Mouse (Mus musculus) NIH3T3 (cell line): ENCODE measurements around the gene Gzf1.
A peak's percentile ranks its signal among the peaks of the same experiment; 100 is the strongest.

Experiments used
- DNase-seq: peaks from one replicate; pipeline ENCODE4 v3.0.0-alpha.2; 2012; ENCODE audit warnings: low read depth

Gene Gzf1

DNA sequence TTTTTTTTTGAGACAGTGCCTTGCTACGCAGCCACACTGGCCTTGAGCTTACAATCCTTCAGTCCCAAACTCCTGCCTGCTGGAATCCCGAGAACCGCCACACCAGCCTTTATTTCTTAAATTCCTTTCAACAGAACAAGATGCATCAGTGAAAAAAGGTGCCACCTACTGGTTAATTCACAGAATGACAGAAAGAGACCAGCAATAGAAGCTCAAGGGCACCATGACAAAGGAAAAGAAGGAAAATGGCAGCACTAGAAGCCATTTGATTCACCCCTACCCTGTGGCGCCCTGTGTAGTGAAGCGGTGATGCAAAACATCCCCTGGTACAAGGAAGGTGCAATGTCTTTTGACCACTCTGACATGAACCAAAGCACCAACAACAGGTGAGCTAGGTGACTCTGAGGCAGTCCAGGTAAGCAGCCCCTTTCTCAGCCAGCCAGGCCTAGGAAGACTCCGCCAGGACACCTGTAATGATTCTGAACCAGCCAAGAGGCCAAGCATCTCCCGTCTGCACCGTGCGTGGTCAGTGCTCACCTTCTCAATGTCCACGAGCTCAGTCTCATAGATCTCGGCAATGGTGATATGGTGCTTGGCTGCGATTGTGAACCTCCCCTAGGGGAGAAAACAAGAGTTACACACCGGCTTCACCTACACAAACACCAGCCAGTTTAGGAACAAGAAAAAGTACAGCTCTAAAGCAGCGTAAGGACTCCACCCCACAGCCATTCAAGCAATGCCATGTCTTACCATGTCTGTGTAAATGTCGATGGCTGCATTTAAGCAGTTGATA is 25.8 kb downstream of the Gzf1 start:
- peak; percentile 68 for DNase-seq

DNA sequence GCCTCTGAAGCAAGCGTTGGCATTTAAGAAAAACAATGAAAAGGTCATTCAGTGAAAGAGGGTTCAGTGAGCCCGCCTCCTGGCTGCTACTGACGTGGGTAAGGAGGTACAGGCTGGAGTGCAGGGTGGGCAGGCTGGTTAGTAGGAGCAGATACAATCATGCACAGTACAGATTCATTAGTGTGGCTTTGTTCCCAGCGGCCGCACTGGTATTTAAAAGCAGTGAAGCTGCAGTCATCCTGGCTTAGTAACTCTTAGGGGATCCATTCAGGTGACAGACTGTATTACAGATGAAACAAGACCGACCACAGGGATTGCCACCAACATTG is 26.3 kb downstream of the Gzf1 start:
- no peak for DNase-seq

DNA sequence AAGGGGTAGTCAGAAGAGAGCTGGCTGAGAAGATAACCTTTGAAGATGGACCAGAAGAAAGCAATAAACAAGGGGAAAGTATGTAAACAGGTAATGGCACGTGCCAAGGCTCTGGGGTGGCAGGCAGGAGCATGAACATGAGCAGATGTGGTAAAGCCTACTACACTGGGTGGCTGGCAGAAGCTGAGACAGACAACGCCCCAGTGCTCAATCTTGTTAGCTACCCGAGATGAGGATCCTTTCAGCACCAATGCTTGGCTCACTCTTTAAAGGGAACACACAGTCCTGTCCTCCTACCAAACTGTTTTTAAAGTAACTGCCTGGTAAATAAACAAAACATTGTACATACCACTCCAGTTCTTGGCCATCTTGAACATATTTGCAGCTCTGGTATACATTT is 31.5 kb downstream of the Gzf1 start:
- no peak for DNase-seq

DNA sequence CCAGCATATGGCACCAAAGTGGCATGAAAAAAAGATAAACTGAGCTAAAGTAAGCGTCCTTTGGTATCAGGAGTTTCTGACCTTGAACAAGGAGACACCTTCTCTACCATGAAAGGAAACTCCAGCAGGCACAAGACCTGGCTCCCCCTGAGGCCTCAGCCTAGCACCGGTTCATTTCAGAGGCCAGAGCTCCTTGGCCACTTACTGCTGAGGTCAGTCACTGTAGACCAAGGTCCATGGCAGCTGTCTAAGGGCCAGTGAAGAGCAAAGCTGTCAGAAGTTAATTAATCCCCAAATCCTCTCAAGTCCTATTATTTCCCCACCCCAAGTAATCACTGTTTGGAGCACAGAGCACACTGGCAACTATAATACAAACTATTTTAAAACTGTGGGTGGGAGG is 36.2 kb downstream of the Gzf1 start:
- DNase-seq, result no peak

DNA sequence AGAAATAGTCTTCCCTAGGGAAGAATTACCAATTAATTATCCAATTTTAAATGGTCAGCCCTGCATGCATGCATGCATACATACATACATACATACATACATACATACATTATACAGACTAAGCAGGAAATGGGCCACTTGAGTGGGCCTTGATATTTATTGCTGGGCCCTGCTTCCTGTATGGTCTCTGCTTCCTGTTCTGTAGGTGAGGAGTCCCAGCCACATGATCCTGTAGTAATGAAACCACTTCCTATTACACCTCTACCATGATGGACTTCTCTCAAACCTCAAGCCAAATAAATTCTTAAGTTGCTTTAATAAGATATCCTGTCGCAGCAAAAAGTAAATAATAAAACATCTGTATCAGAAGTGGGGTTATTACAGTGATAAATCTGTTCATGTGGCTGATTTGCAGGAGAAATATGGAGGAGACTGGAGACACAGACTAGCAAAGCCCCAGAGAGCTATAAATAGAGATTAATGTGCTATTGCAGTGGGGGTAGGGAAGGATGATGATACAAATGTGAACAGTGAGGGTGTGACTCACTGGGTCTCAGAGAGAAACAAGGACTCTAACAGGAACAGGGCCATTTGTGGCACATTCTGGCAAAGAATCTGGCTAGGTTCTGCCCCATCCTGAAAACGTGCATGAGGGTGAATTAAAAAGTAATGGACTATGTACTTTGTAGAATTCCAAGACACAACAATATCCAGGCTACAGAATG is 38.6 kb downstream of the Gzf1 start:
- peak; percentile 50 for DNase-seq

DNA sequence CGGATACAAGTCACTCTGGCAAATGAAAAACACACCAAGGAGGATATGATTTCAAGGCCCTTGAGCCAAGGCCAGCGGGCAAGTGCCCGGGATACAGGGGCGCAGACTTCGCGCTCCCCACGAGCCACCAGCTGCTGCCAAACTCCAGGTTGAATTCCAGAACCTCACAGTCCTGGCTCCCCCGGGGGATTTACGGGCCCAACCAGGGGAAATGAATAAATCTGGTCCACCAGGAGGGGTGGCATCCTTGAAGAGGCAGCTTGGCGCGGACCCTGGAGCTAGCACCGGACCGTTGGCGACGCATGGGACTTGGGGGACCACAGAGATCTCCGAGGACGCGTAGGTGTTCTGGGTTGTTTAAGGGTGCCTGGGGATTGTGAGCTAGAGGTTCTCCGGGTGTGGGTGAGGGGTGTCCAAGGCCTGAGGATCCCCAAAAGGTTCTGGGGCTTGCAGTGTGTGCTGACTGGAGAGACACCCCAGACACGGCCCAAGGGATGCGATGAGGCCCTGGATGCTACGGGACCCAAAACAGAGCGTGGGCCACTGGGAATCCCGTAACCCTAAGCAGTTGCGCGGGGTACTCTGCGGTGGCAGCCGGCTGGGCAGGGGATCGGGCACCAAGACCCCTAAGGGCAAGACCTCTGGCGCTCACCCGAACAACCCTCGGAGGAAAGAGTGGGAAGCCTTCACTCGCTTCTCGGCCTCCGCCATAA is 50.9 kb downstream of the Gzf1 start:
- DNase-seq, result peak; percentile 48

DNA sequence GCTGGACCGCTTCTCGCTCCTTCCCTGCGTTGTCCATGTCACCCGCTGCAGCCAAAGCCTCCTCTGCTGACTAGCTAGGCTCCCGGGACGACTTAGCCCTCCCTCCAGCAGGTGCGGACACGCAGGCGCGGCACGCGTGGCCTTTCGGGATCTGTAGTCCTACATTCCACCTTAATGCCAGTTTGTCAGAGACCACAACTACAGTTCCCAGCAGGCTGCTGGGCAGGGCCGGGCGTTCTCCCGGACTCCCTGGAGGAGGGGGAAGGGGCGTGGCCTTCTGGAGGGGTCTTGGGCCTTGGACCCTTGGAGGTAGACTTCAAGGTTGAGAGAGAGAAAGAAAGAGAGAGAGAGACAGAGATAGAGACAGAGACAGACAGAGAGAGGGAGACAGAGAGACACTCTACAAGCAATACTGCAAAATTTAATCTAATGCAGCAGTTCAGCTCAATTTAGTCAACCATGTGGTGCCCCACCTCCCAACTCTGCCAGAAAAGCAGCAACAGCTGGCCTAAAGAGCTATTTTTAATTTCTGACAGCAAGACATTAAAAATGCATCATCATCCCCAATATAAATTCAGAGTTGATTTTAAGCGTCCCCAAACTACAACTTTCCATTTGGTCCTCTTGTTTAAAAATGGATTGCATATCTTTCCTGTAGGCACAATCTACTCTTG is 51.6 kb downstream of the Gzf1 start, which contains the start of gene Napb:
Gene Napb, minus strand, starts transcription at position 141 of the 674 bp plus-strand sequence.
- DNase-seq, result peak; percentile 96
